Mouse (Mus musculus): ENCODE measurements around the gene Gm20532. TPM values are rescaled to one million over a fixed set of nuclear protein-coding genes. Genes with fewer than 3 reads are reported as not detected.

Gm20532 gene
- polyA plus RNA-seq, 1 experiment: not detected

DNA sequence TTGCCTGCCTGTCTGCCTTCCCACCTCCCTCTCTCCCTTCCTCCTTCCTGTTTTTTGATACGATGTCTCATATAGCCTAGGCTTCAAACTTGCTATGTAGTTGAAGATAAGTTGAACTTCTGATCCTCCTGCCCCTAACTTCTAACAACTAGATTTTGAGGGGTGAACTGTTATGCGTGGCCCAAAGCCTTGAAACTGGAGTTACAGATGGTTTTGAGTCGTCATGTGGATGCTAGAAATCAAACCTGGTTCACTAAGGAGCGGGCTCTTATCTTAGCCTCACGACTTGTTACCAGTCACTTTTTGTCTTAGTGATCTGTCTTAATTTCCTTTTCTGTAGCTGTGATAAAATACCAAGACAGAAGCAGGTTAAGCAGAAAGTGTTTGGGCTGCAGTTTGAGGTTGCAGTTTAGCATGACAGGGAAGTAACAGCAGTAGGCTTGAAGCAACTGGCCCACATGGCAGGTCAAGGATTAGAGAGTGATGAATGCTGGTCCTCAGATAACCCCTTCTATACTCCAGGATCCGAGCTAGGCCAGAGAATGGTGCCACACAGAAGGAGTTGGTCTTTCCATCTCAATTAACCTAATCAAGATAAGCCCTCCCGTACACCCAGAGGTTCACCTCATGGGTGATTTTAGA, 54.7 kb downstream of the Gm20532 start:
- no peak overlapping the region for H3K4me3 ChIP-seq (ENCODE audit: control insufficient read depth, insufficient read depth, low read length)
- no peak overlapping the region for H3K27ac ChIP-seq (ENCODE audit: control insufficient read depth, insufficient read depth, low read length)
- H3K27me3 ChIP-seq (ENCODE audit: control insufficient read depth, insufficient read depth, low read length): no peaks in the 10 kb centered on the region
- H3K4me1 ChIP-seq (replicated peaks; ENCODE audit: control insufficient read depth, insufficient read depth, low read length): peaks cover 5% of the 10 kb centered on the region; the same call in 1 of the 2 replicates
- DNase-seq: no peak
- TF ChIP-seq POLR2A (IDR thresholded peaks at IDR 0.05; ENCODE audit: control insufficient read depth, extremely low read depth, insufficient read depth, low read length, poor library complexity) (no peak), CTCF (IDR thresholded peaks at IDR 0.05; ENCODE audit: borderline replicate concordance, control insufficient read depth, extremely low read depth, insufficient read depth, low read length, poor library complexity) (no peak)
- peaks cover 13% of the 10 kb centered on the region for H3K36me3 ChIP-seq (ENCODE audit: control insufficient read depth, insufficient read depth, low read length)
- WGBS: 81% methylated on average over 7 of the region's 7 CpGs

DNA sequence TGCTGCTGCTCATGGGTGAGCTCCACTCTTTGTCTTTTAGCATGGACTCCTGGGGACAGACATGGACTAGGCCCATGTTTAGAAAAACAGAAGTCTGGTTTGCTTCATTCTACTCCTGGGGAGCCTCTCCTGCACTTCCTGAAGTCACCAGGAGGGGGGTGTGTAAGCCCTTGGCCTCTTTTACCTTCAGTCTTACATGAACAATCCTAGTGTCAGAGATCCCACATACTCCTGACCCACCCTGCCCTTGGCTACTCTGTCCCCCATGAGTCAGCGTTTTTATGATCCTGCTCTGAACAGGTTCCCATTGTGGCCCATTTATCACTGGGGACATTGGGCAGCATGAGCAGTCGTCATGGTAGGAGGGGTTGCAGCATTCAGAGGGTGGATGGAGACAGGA, 57.5 kb downstream of the Gm20532 start:
- DNase-seq: peak; percentile 52
- 81% methylated on average over 2 of the region's 2 CpGs for WGBS
- no peaks in the 10 kb centered on the region for H3K27me3 ChIP-seq (ENCODE audit: control insufficient read depth, insufficient read depth, low read length)
- TF ChIP-seq POLR2A (IDR thresholded peaks at IDR 0.05; ENCODE audit: control insufficient read depth, extremely low read depth, insufficient read depth, low read length, poor library complexity) (no peak), CTCF (IDR thresholded peaks at IDR 0.05; ENCODE audit: borderline replicate concordance, control insufficient read depth, extremely low read depth, insufficient read depth, low read length, poor library complexity) (no peak)
- H3K27ac ChIP-seq (ENCODE audit: control insufficient read depth, insufficient read depth, low read length): no peak overlapping the region
- no peak overlapping the region for H3K4me3 ChIP-seq (ENCODE audit: control insufficient read depth, insufficient read depth, low read length)
- H3K36me3 ChIP-seq (ENCODE audit: control insufficient read depth, insufficient read depth, low read length): no peaks in the 10 kb centered on the region
- H3K4me1 ChIP-seq (replicated peaks; ENCODE audit: control insufficient read depth, insufficient read depth, low read length): no peaks in the 10 kb centered on the region

DNA sequence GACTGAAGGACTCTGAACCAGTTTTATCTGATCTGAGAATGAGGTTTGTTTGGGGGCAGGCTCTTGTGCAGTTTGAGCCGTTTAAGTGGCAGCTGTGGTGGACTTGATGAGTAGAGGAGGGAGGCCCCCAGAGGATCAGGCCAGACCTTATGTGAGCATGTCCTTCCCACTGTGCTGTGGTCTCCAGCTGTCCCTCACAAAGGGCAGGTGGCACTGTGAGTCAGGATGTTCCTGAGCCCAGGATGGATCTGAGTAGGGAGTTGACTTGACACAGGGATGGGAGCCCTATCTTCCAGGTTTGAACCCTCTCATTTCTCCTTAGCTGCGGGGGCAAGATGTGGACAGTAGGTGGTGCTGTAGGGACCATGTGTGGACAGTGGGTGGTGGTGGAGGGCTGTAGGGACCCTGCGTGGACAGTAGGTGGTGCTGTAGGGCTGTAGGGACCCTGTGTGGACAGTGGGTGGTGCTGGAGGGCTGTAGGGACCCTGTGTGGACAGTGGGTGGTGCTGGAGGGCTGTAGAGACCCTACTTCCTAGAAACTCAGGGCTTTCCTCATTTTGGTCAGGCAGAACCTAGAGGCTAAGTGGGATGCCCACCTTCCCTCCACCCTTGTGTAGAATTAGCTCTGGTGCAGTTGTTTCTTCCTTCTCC, 60.3 kb downstream of the Gm20532 start:
- TF ChIP-seq CTCF (IDR thresholded peaks at IDR 0.05; ENCODE audit: borderline replicate concordance, control insufficient read depth, extremely low read depth, insufficient read depth, low read length, poor library complexity) (peak; percentile 100), POLR2A (IDR thresholded peaks at IDR 0.05; ENCODE audit: control insufficient read depth, extremely low read depth, insufficient read depth, low read length, poor library complexity) (no peak)
- Histone ChIP-seq H3K4me1 (replicated peaks; ENCODE audit: control insufficient read depth, insufficient read depth, low read length) (no peaks in the 10 kb centered on the region; the same call in 1 of the 2 replicates), H3K27ac (ENCODE audit: control insufficient read depth, insufficient read depth, low read length) (no peak overlapping the region), H3K4me3 (ENCODE audit: control insufficient read depth, insufficient read depth, low read length) (no peak overlapping the region), H3K27me3 (ENCODE audit: control insufficient read depth, insufficient read depth, low read length) (no peaks in the 10 kb centered on the region), H3K36me3 (ENCODE audit: control insufficient read depth, insufficient read depth, low read length) (no peaks in the 10 kb centered on the region)
- DNase-seq: peak; percentile 73
- 6% methylated on average over 3 of the region's 3 CpGs for WGBS

DNA sequence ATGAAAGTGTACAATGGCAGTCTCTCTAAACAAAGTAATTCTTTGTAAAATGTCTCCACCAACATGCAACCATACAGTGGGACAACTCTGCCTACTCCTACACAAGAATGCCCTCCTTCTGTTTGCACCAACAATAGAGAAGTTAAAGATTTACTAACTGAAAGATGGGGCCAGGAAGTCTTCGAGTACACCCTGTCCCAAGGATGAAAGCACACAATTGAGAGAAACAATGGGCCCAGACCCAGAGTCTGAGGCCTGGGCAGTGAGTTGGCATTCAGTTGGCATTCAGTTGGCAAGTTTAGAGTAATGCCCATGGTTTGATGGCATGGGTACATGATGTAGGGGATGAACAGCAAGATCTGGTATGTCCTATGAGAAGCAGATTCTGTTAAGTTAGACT, 68.2 kb downstream of the Gm20532 start:
- 72% methylated on average over 1 of the region's 1 CpGs for WGBS
- Histone ChIP-seq H3K36me3 (ENCODE audit: control insufficient read depth, insufficient read depth, low read length) (no peaks in the 10 kb centered on the region), H3K27me3 (ENCODE audit: control insufficient read depth, insufficient read depth, low read length) (no peaks in the 10 kb centered on the region), H3K27ac (ENCODE audit: control insufficient read depth, insufficient read depth, low read length) (no peak overlapping the region), H3K4me3 (ENCODE audit: control insufficient read depth, insufficient read depth, low read length) (no peak overlapping the region), H3K4me1 (replicated peaks; ENCODE audit: control insufficient read depth, insufficient read depth, low read length) (no peaks in the 10 kb centered on the region; the same call in none of the 2 replicates)
- no peak for TF ChIP-seq CTCF (IDR thresholded peaks at IDR 0.05; ENCODE audit: borderline replicate concordance, control insufficient read depth, extremely low read depth, insufficient read depth, low read length, poor library complexity)
- TF ChIP-seq POLR2A (IDR thresholded peaks at IDR 0.05; ENCODE audit: control insufficient read depth, extremely low read depth, insufficient read depth, low read length, poor library complexity): no peak
- DNase-seq: no peak

DNA sequence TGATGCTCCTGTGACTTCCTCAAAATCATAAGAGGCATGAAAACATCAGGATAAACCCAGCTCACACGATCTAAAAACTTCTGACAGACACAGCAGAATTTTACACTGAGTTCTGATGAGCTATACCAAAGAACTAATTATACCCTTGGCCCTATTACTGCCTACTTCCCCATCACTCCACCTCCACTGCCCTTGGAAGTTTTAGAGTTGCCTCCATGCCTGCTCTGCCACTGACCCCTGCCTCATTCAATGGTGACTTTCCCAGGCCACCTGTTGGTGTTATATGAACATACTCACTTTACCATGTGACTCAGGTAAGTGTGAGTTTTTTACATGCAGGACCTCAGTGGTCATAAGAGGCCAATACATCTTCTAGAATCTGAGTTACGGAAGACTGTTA, 71.0 kb downstream of the Gm20532 start:
- WGBS: 67% methylated on average over 2 of the region's 2 CpGs
- H3K4me3 ChIP-seq (ENCODE audit: control insufficient read depth, insufficient read depth, low read length): no peak overlapping the region
- TF ChIP-seq POLR2A (IDR thresholded peaks at IDR 0.05; ENCODE audit: control insufficient read depth, extremely low read depth, insufficient read depth, low read length, poor library complexity) (no peak), CTCF (IDR thresholded peaks at IDR 0.05; ENCODE audit: borderline replicate concordance, control insufficient read depth, extremely low read depth, insufficient read depth, low read length, poor library complexity) (no peak)
- no peaks in the 10 kb centered on the region for H3K27me3 ChIP-seq (ENCODE audit: control insufficient read depth, insufficient read depth, low read length)
- peaks cover 12% of the 10 kb centered on the region for H3K4me1 ChIP-seq (replicated peaks; ENCODE audit: control insufficient read depth, insufficient read depth, low read length)
- H3K27ac ChIP-seq (ENCODE audit: control insufficient read depth, insufficient read depth, low read length): no peak overlapping the region
- DNase-seq: no peak
- H3K36me3 ChIP-seq (ENCODE audit: control insufficient read depth, insufficient read depth, low read length): no peaks in the 10 kb centered on the region

DNA sequence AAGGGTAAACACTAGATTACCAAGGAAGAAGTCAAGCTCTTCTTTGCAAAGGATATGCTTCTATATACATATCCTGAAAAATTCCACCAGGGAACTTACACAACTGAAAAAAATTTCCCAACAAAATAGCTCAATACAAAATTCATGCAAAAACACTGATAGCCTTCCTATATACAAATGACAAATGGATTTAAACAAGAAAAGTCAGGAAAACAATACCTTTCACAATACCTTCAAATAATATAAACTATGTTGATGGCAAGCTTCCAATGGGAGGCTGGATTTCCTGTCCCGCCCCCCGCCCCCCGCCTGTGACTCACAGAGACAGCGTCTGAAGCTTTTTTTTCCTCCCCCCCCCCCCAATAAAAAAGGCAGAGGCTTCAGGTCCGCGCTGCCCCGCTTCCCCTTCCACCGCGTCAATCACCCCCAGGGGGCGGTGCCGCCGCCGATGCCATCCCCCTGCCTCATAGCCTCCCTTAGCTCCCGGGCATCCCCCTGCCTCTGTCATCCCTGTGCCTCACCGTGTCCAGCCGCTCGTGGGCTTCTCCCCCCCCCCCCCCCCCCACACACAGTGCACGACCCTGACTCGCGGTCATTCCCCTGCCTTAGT, 74.8 kb downstream of the Gm20532 start:
- H3K36me3 ChIP-seq (ENCODE audit: control insufficient read depth, insufficient read depth, low read length): no peaks in the 10 kb centered on the region
- DNase-seq: peak; percentile 41
- no peaks in the 10 kb centered on the region for H3K27me3 ChIP-seq (ENCODE audit: control insufficient read depth, insufficient read depth, low read length)
- H3K4me3 ChIP-seq (ENCODE audit: control insufficient read depth, insufficient read depth, low read length): no peak overlapping the region
- TF ChIP-seq POLR2A (IDR thresholded peaks at IDR 0.05; ENCODE audit: control insufficient read depth, extremely low read depth, insufficient read depth, low read length, poor library complexity) (no peak), CTCF (IDR thresholded peaks at IDR 0.05; ENCODE audit: borderline replicate concordance, control insufficient read depth, extremely low read depth, insufficient read depth, low read length, poor library complexity) (no peak)
- 2% methylated on average over 17 of the region's 20 CpGs for WGBS
- H3K27ac ChIP-seq (ENCODE audit: control insufficient read depth, insufficient read depth, low read length): no peak overlapping the region
- H3K4me1 ChIP-seq (replicated peaks; ENCODE audit: control insufficient read depth, insufficient read depth, low read length): peaks cover 23% of the 10 kb centered on the region

Measured in thymus, adult 2 months (tissue).